Mouse (Mus musculus): ENCODE measurements around the gene Basp1. TPM values are rescaled to one million over a fixed set of nuclear protein-coding genes. Genes with fewer than 3 reads are reported as not detected.

Basp1 gene
- total and polyA plus RNA-seq, 3 experiments = 0.04 to 2.5 (median 1.6) TPM

- Histone ChIP-seq H3K27ac (ENCODE audit: insufficient read depth, low read depth) (no peak overlapping the region), H3K4me2 (ENCODE audit: insufficient read depth, low read depth, poor library complexity, severe bottlenecking) (no peak overlapping the region), H3K9ac (ENCODE audit: insufficient read depth, low read depth) (no peak overlapping the region), H3K79me2 (replicated peaks; ENCODE audit: control insufficient read depth, extremely low read depth, insufficient read depth, poor library complexity, severe bottlenecking) (no peaks in the 10 kb centered on the region), H3K36me3 (replicated peaks in 1 of 2; ENCODE audit: control insufficient read depth in 1 of 2, insufficient read depth in 1 of 2, low read length in 1 of 2) (no peaks in the 10 kb centered on the region), H3K9me3 (replicated peaks; ENCODE audit: low read length) (no peaks in the 10 kb centered on the region), H3K27me3 (replicated peaks) (no peaks in the 10 kb centered on the region), H3K4me1 (ENCODE audit: control insufficient read depth in 1 of 2, insufficient read depth in 2 of 2) (peaks cover 0 to 39% of the 10 kb centered on the region in 2 experiments; a peak in 2 of 4 replicates), H3K4me3 (replicated peaks in 1 of 3; ENCODE audit: low read depth in 2 of 3, low read length in 2 of 3, poor library complexity in 1 of 3) (no peak overlapping the region)
- in situ Hi-C loops (cut with MboI; ENCODE audit: low pct_ligation_motif_present, low pct_unique_long_range_greater_than_20kb, low sequenced_read_pairs) = no loop called here
- TF ChIP-seq JUN (IDR thresholded peaks at IDR 0.05; ENCODE audit: insufficient read depth, low read depth, low read length) (no peak), CTCF (conservative IDR thresholded peaks at IDR 0.05 in 1 of 2, IDR thresholded peaks at IDR 0.05 in 1 of 2; ENCODE audit: low read depth in 2 of 2, low read length in 2 of 2) (no peak), ZNF384 (IDR thresholded peaks at IDR 0.05; ENCODE audit: low read depth, low read length) (no peak), MXI1 (IDR thresholded peaks at IDR 0.05; ENCODE audit: low read depth, low read length) (no peak), MAX (IDR thresholded peaks at IDR 0.05; ENCODE audit: low read length) (no peak), USF2 (conservative IDR thresholded peaks at IDR 0.05; ENCODE audit: low read depth, low read length) (no peak), TCF12 (IDR thresholded peaks at IDR 0.05; ENCODE audit: low read depth, low read length) (no peak)
- dilution Hi-C loops (cut with MboI; ENCODE audit: extremely low pct_ligation_motif_present, extremely low pct_unique_long_range_greater_than_20kb, low sequenced_read_pairs) = no loop called here
- no peak for DNase-seq (ENCODE audit: extremely low read depth)
Observed at GRCm38 (mm10) chr15:25395912-25396590, 17.5 kb downstream of the Basp1 start.

- Histone ChIP-seq H3K79me2 (replicated peaks; ENCODE audit: control insufficient read depth, extremely low read depth, insufficient read depth, poor library complexity, severe bottlenecking) (no peaks in the 10 kb centered on the region), H3K36me3 (replicated peaks in 1 of 2; ENCODE audit: control insufficient read depth in 1 of 2, insufficient read depth in 1 of 2, low read length in 1 of 2) (no peaks in the 10 kb centered on the region), H3K27me3 (replicated peaks) (no peaks in the 10 kb centered on the region), H3K4me3 (replicated peaks in 1 of 3; ENCODE audit: low read depth in 2 of 3, low read length in 2 of 3, poor library complexity in 1 of 3) (no peak overlapping the region), H3K4me2 (ENCODE audit: insufficient read depth, low read depth, poor library complexity, severe bottlenecking) (no peak overlapping the region), H3K27ac (ENCODE audit: insufficient read depth, low read depth) (no peak overlapping the region), H3K4me1 (ENCODE audit: control insufficient read depth in 1 of 2, insufficient read depth in 2 of 2) (peaks cover 0 to 36% of the 10 kb centered on the region in 2 experiments; a peak in 2 of 4 replicates), H3K9me3 (replicated peaks; ENCODE audit: low read length) (no peaks in the 10 kb centered on the region), H3K9ac (ENCODE audit: insufficient read depth, low read depth) (no peak overlapping the region)
- TF ChIP-seq ETS1 (conservative IDR thresholded peaks at IDR 0.05; ENCODE audit: low read depth, low read length) (peak; percentile 14; the same call in 1 of the 2 replicates), EP300 (IDR thresholded peaks at IDR 0.05; ENCODE audit: low read length) (0 out of 2 replicates have a peak, but pooled peaks have one; percentile 16), ZNF384 (IDR thresholded peaks at IDR 0.05; ENCODE audit: low read depth, low read length) (peak; percentile 83), CHD2 (IDR thresholded peaks at IDR 0.05; ENCODE audit: low read length) (no peak), MEF2A (IDR thresholded peaks at IDR 0.05; ENCODE audit: borderline replicate concordance, low read depth, low read length) (0 out of 2 replicates have a peak, but pooled peaks have one; percentile 41), RAD21 (IDR thresholded peaks at IDR 0.05; ENCODE audit: low read depth, low read length) (no peak)
- peak; percentile 55 for DNase-seq (ENCODE audit: extremely low read depth)
- in situ Hi-C loops (cut with MboI; ENCODE audit: low pct_ligation_motif_present, low pct_unique_long_range_greater_than_20kb, low sequenced_read_pairs) (no loop called here), dilution Hi-C loops (cut with MboI; ENCODE audit: extremely low pct_ligation_motif_present, extremely low pct_unique_long_range_greater_than_20kb, low sequenced_read_pairs) (no loop called here)
Observed at GRCm38 (mm10) chr15:25392525-25393099, 21.0 kb downstream of the Basp1 start.

Measured in CH12.LX (cell line).